Mouse (Mus musculus): ENCODE data around the gene Tmem213.

Tmem213 gene

DNA sequence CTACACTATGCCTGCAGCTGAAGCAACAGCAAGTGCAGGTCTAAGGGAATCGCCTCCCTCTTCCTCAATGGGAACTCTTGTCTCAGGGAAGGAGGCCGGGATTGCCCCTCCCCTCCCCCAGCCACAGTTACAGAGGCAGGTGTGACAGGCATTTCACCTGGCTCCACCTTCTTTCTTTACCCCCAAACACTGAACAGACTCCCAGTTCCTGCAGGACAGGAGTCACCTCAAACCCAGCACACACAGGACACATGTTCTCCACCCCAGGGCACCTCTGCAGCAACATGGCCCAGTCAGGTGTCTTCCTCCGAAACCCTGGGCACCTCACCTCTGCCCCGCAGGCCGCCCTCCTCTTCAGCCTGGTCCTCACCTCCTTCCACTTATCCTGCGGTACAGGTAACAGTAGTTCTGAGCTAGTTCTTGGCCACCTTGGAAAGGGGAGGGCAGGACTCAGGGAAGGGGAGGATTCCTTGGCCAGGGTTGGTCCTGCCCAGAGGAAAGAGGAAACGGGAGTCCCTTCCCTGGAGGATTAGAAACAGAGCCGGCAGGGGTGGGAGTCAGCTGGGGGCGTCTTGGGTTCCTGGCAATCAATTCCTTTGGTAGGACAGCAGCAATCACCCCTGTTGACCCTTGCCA, at the start of gene Tmem213:
TSS of gene Tmem213 (plus strand) at position 96 of the 636 bp plus-strand sequence.
- DNase-seq (ENCODE audit: low read depth, low spot score) = no peak

- no peak for DNase-seq (ENCODE audit: low read depth, low spot score)
Observed at GRCm38 (mm10) chr6:38064621-38065020, 44.4 kb upstream of the Tmem213 start.

GRCm38 (mm10) chr6:38065122-38065500, 43.9 kb upstream of the Tmem213 start:
- no peak for DNase-seq (ENCODE audit: low read depth, low spot score)

DNA sequence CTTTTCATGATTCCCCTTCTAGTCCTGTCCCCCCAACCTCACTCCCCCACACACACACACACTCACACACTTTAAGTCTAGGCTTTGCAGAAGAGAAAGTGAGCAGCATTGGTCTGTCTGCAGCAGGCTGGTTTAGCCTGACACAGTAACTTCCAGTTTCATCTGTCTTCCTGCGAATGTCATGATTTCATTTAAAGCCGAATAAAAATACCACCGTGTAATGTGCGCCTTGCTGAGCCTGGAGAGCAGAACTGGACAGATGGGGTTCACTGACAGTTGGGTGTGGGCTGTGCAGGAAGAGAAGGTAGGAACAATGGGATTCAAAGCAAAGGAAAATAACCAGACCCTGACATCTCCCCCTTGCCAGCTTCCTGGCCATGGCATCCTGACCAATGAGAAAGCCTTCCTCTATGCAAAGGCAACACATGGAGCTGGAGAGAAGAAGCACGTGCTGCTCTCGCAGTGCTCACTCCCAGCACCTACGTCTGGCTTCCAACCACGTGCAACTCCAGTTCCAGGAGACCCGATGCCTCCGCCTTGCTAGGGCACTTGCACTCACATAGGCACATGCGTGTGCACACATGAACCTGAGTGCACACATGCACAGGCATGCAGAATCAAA, 43.4 kb upstream of the Tmem213 start:
- no peak for DNase-seq (ENCODE audit: low read depth, low spot score)

DNA sequence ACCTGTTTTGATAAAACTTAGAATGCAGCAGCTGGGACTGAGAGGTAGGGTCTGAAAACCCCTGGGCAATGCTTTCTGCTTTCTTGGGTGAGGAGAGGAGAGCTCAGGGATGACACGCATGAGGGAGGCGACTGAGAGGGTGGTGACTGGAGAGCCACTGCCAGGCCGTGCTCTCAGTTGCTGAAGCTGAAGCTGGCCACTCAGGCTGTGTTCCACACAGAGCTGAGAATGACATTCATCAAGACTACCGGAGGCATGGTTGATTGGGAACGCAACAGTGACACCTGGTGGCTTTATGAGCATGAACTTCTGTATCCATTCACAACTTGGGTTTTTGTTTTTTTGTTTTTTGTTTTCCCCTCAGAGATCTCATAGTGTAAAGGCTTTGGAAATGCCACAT, 42.8 kb upstream of the Tmem213 start:
- DNase-seq (ENCODE audit: low read depth, low spot score) = peak; percentile 71

DNA sequence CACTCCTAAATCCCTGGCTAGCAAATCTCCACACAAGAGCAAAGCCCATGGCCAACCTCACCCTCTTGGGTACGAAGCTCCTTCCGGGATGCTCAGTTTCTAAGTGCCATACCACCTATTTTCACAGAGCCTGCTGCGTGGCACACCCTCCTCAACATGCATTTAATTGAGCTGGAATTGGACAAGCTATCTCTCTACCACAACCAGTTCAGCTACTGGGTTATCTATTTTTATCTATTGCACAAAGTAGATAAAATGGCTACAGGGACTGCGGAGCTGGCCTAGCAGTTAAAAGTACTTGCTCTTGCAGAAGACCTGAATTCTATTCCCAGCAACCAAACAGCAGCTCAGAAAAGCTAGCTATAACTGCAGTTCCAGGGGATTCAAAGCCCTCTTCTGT, 37.8 kb upstream of the Tmem213 start:
- no peak for DNase-seq (ENCODE audit: low read depth, low spot score)

- DNase-seq (ENCODE audit: low read depth, low spot score) = no peak
Observed at GRCm38 (mm10) chr6:38072137-38072796, 36.8 kb upstream of the Tmem213 start.

DNA sequence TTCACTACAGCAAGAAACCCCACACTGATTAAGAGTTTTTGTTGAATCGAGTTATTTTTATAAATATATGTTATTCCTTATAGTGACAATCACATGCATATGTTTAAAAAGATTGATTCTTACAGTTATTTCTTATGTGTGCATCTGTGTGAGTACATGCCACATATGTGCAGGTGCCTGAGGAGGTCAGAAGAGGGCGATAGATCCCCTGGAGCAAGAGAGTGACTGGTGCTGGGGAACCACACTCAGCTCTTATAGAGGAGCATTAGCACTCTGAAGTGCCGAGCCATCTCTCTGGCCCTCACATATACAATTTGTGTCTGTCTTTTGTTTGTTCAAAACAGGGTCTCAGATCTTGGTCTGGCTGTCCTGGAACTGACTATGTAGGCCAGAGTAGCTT, 35.5 kb upstream of the Tmem213 start:
- DNase-seq (ENCODE audit: low read depth, low spot score) = no peak

GRCm38 (mm10) chr6:38080364-38080763, 28.7 kb upstream of the Tmem213 start:
- no peak for DNase-seq (ENCODE audit: low read depth, low spot score)

- DNase-seq (ENCODE audit: low read depth, low spot score) = no peak
Observed at GRCm38 (mm10) chr6:38081727-38082341, 27.2 kb upstream of the Tmem213 start.

DNA sequence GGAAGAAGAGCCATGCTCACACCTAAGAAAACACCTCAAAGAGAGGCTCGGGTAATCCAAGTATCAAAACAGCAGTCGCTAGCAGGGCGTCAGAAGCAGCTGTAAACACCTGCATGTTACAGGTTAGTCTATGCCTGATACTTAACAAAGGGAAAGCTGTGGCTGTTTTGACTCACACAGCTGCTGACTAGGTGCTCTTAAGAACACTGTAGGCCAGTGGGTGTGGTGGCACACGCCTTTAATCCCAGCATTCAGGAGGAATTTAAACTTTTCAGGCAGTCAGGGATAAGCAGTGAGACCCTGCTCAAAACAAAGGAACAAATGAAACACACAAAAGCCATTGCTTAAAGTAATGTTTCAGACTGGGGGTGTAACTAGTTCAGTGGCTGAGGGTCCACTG, 25.9 kb upstream of the Tmem213 start:
- DNase-seq (ENCODE audit: low read depth, low spot score) = no peak

DNA sequence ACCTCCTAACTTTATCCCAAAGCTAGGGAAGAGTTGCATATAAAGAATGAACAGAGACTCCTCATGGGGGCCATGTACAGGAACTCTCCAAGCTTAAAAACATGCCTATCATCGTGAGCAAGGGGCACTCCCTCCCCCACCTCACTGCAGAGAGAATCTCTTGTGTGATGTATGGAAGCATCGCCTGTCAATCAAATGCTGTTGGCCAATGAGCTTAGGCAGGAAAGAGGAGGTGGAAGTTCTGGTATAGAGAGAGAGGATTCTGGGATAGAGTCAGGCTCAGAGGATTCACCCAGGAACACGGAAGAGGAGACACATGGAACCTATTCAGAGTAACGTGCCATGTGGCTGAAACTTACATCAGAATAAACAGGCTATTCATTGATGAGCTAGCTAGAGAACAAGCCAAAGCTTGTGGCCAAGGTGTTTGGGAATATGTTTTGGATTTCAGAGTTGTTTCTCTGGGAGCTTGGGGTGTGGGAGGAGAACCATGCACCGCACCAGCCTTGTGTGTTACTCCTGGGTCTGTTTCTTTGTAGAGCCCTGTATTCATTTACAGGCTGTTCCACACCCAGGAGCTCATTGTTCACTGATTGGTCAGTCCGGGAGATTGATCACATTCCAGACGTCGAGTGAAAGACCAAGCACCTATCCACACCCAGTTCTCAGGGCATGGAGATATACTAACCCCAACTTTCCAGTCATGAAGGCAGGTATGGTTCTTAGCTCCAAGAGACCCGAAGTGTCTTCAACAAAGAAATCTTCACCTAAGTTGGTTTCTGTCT, 21.6 kb upstream of the Tmem213 start:
- DNase-seq (ENCODE audit: low read depth, low spot score) = no peak

DNA sequence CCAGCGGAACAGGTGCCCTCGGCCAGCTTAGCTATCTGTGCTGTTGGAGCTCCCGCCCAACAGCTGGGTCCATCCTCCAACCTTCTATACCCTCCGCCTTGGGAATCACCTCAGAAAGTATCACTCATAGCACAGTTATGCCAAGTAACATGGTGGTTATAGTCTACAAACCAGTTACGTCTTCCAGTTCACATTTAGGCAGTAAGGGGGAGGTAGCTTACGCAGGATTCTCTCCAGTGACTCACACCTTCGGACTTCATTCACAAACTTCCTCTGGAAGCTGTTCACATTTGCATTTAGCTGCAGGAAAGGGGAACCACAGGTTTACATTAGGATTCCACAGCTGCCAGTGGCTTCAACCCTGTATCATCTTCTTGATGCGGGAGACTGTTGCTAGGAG, 16.5 kb upstream of the Tmem213 start:
- DNase-seq (ENCODE audit: low read depth, low spot score) = no peak

DNA sequence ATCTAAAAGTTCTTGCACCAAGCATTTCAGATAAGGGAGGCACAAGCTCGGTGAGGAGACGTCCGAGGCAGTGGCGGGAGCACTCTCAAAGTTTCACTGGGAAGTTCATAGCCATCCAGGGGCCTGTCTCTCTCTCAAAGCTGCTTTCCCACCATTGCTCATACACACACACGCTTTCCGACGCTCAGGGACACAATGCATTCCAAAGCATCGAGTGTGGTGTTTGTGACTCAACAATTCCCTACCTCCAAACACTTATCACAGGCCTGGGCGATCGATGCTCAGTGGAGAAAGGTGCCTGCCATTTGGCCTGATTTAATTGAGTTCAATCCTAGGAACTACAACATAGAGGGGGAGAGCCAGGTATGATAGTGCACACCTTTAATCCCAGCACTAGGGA, 14.4 kb upstream of the Tmem213 start:
- no peak for DNase-seq (ENCODE audit: low read depth, low spot score)

GRCm38 (mm10) chr6:38096961-38097370, 12.1 kb upstream of the Tmem213 start:
- DNase-seq (ENCODE audit: low read depth, low spot score) = no peak

DNA sequence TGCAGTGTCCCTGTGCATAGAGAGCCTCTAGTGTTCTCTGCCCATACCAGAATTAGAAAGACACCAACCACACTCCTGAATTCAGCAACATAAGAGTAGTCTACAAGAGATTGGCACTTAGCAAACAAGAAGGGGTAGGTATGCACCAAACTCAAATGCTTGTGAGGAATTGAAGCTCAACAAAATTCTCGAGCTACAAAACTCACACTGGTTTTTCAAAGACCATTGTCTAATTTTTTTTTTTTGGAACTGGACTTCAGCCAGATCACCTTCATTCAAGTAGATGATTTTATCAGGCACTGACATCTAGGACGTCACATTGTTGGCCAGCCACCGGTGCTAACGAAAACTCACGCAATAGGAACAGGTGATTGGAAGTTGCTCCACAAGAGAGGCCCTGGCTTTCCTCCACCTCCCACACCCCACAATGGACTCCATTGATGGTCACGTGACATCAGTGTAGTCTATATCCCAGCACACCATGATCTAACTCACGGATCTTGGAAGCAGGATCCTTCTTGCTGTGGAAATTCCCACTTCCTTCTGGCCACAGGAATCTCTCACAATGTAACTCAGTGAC, 6.7 kb upstream of the Tmem213 start:
- DNase-seq (ENCODE audit: low read depth, low spot score) = no peak

GRCm38 (mm10) chr6:38103775-38104174, 5.3 kb upstream of the Tmem213 start:
- DNase-seq (ENCODE audit: low read depth, low spot score) = no peak

DNA sequence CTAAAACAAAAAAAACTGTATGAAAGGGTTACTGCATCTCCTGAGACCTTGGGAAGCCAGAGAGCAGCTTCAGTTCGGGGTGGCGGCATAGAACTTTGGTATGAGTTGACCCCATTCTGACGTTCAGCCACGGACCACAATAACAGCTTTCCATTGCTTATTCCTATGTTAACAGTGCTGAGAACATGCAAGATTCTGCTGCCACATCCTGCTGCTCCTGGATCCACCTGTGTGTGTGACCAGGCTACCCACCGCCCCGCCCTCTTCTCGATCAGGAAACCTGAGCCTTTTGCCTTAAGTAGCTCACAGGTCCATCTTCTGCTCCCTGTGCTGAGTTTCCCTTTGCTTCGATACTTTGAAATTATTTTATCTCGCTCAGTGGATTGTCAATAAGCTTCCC, 3.1 kb upstream of the Tmem213 start:
- no peak for DNase-seq (ENCODE audit: low read depth, low spot score)

DNA sequence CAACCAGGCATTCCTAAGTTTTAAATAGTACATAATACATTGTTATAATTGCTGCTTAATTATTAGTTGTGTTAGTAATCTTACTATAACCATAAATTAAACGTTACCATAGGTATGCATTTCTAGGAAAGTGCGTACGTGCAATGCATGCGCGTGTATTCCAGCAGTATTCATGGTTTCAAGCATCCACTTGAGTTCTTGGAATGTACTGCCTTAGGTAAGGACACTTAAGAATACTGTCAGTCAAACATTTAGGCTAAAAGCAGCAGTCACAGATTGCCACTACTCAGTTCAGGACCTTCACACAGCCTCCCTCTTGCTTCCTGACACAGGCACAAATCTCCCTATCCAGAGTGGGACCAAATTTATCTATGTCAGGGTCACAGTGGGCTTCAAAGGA, 606 bp upstream of the Tmem213 start:
- no peak for DNase-seq (ENCODE audit: low read depth, low spot score)

- no peak for DNase-seq (ENCODE audit: low read depth, low spot score)
Observed at GRCm38 (mm10) chr6:38109871-38110270, 816 bp downstream of the Tmem213 start.

DNA sequence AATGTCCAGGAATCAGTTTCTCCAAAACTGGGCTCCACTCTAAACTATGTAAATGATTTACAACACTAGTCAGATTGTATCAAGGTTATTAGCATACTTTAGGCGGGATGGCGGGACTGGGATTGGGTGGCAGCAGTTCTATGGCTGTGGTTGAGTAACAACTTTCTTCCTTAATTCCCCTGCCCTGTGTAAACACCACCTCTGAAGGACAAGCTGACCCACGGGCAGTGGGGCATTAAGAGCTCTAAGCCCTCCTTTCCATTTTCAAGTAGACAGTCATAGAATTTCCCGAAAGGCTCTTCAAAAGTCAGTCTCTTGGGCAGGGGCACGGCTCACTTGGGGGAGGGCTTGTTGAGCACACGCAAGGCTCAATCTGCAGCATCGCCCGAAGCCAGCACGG, 1.8 kb downstream of the Tmem213 start:
- DNase-seq (ENCODE audit: low read depth, low spot score) = no peak

All from CD4-positive helper T cell, adult 2 months (primary cell).